Comparison of ENCODE assay signal across 15 mouse cellular contexts in the genomic region with DNA sequence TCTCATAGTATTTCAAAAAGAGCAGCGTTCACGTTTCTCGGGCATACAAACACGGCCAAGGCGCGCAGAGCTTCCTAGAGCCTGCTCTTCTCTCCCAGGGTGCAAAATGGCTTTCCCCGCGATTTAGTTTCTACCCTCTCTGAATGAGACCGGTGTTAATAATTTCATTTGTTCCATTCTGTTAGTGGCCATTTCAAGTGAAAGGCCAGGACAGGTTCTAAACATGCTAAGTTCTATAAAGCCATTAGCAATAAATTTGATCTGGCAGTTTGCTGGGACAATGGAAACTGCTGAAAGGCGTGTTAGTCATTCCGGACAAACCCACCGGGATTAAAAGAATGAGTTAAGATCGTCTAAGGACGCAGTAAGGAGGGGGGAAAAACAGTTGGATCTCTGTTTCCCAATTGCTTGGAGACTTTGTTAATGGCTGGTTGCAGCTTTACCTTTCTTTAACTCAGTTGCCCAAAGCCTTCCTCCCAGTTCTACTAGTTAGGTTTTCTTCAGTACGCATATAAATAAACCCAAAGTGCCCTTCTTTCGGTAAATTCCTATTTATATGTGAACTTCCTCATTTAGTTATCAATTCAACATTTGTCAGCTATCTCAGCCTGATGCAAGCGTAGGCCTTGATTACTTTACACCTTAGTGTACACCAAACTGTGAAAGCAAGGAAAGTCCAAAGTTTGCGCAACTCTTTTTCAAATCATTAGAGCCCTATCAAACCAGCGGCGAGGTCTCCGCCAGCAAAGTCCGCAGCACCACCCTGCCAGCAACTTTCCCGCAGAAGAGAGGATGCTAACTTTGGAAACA. TPM values are rescaled to one million over a fixed set of nuclear protein-coding genes. Genes with fewer than 3 reads are reported as not detected.
DNase-seq lines count a peak whose midpoint lies in the region; ATAC-seq and TF ChIP-seq lines count a peak whose summit lies in the region.
"Had no signal": no experiment of that assay in that cellular context is flagged by ENCODE, and none has a peak within 500 bp of the region (broad histone marks: within the 10 kb centered on the region; RNA-seq: fewer than 3 reads in every experiment).

No protein-coding gene starts in this region.

- DNase-seq in left cerebral cortex, adult 2 months (ENCODE audit: extremely low spot score in 1 of 2, low spot score in 2 of 2): no peak
- DNase-seq in left cerebral cortex, postnatal 4 days: no peak
- no peak for DNase-seq in testis, postnatal 14 days (ENCODE audit: low spot score)
- DNase-seq in right cerebral cortex, adult 2 months (ENCODE audit: low spot score in 2 of 2): no peak
- DNase-seq in right cerebral cortex, postnatal 14 days: no peak
- no peak for DNase-seq in liver, embryonic 11.5 days (ENCODE audit: low spot score)
- DNase-seq: kidney, postnatal 36 days; lung, postnatal 14 days; right cerebral cortex, postnatal 4 days had no signal

- no peaks in the 10 kb centered on the region for H3K9me3 ChIP-seq in hindbrain, embryonic 12.5 days (replicated peaks)
- H3K9me3 ChIP-seq in midbrain, embryonic 12.5 days: no peaks in the 10 kb centered on the region
- H3K9me3 ChIP-seq in liver, embryonic 11.5 days (ENCODE audit: control insufficient read depth, low read length): no peaks in the 10 kb centered on the region
- H3K9me3 ChIP-seq: heart, embryonic 10.5 days had no signal

- H3K36me3 ChIP-seq in hindbrain, embryonic 12.5 days: no peaks in the 10 kb centered on the region
- H3K36me3 ChIP-seq in midbrain, embryonic 12.5 days: no peaks in the 10 kb centered on the region
- H3K36me3 ChIP-seq in liver, embryonic 11.5 days (ENCODE audit: control insufficient read depth, insufficient read depth, low read length): no peaks in the 10 kb centered on the region
- H3K36me3 ChIP-seq: heart, embryonic 10.5 days had no signal

- intact Hi-C loops in left cerebral cortex, adult 2 months (cut with DNase I): loop anchor here (2.0 kb wide), 1 partner anchor 40 kb away; no protein-coding TSS in a partner anchor
- intact Hi-C loops in left cerebral cortex, postnatal 4 days (cut with DNase I): no loop called here

- no peak for ATAC-seq in hindbrain, embryonic 12.5 days (ENCODE audit: low FRiP score)
- no peak for ATAC-seq in midbrain, embryonic 12.5 days (ENCODE audit: low FRiP score, low read depth)
- no peak for ATAC-seq in liver, embryonic 11.5 days (replicated peaks; ENCODE audit: low FRiP score)

- peak overlapping the region; percentile 13; the same call in 1 of the 2 replicates for H3K9ac ChIP-seq in hindbrain, embryonic 12.5 days
- H3K9ac ChIP-seq in midbrain, embryonic 12.5 days (replicated peaks): no peak overlapping the region
- no peak overlapping the region for H3K9ac ChIP-seq in liver, embryonic 11.5 days (ENCODE audit: low read depth, low read length)

- H3K4me1 ChIP-seq in hindbrain, embryonic 12.5 days: peaks cover 17% of the 10 kb centered on the region
- peaks cover 21% of the 10 kb centered on the region for H3K4me1 ChIP-seq in midbrain, embryonic 12.5 days
- H3K4me1 ChIP-seq in liver, embryonic 11.5 days (replicated peaks; ENCODE audit: control insufficient read depth, insufficient read depth, low read length): no peaks in the 10 kb centered on the region

- peak overlapping the region; percentile 22; the same call in 1 of the 2 replicates for H3K4me2 ChIP-seq in hindbrain, embryonic 12.5 days (replicated peaks)
- H3K4me2 ChIP-seq in midbrain, embryonic 12.5 days (replicated peaks): 0 out of 2 replicates have a peak overlapping the region, but pooled peaks have one; percentile 54
- no peak overlapping the region for H3K4me2 ChIP-seq in liver, embryonic 11.5 days

- 1% methylated on average over 23 of the region's 23 CpGs for WGBS in hindbrain, embryonic 12.5 days
- WGBS in midbrain, embryonic 12.5 days: under 1% methylated on average over 23 of the region's 23 CpGs
- WGBS in liver, embryonic 11.5 days: 7% methylated on average over 23 of the region's 23 CpGs

- H3K27me3 ChIP-seq in hindbrain, embryonic 12.5 days: peaks cover 91% of the 10 kb centered on the region
- H3K27me3 ChIP-seq in midbrain, embryonic 12.5 days: peaks cover 87% of the 10 kb centered on the region
- peaks cover 48% of the 10 kb centered on the region for H3K27me3 ChIP-seq in liver, embryonic 11.5 days (replicated peaks; ENCODE audit: control insufficient read depth, insufficient read depth, low read length)

- H3K4me3 ChIP-seq in left cerebral cortex, adult 2 months: peak overlapping the region; percentile 16
- H3K4me3 ChIP-seq in hindbrain, embryonic 12.5 days: peak overlapping the region; percentile 41
- peak overlapping the region; percentile 39; the same call in 1 of the 2 replicates for H3K4me3 ChIP-seq in midbrain, embryonic 12.5 days
- H3K4me3 ChIP-seq in liver, embryonic 11.5 days (ENCODE audit: low read depth, low read length): no peak overlapping the region

- peak overlapping the region; percentile 57; the same call in 1 of the 2 replicates for H3K27ac ChIP-seq in left cerebral cortex, adult 2 months
- no peak overlapping the region for H3K27ac ChIP-seq in hindbrain, embryonic 12.5 days
- H3K27ac ChIP-seq in midbrain, embryonic 12.5 days (replicated peaks): no peak overlapping the region
- no peak overlapping the region for H3K27ac ChIP-seq in liver, embryonic 11.5 days (ENCODE audit: low read depth, low read length)
- H3K27ac ChIP-seq: heart, embryonic 10.5 days had no signal

- no peak for TF ChIP-seq CTCF in left cerebral cortex, adult 2 months (IDR thresholded peaks at IDR 0.05)

RNA-seq across cellular contexts. Expression of a gene that starts 2.7 kb away (rescaled TPM):
- total RNA-seq in left cerebral cortex, adult 2 months (2021): 10 to 100 TPM; 25.3 to 27.6 TPM
- 1 to 10 TPM; 6.6 to 6.8 TPM for total RNA-seq in left cerebral cortex, postnatal 4 days (2021)
- polyA plus RNA-seq in hindbrain, embryonic 12.5 days (2016; fragmentation: Nextera tagmentation; extraction: Ambion mirVana): 1.8 and 3.7 TPM in 2 replicates
- polyA plus RNA-seq in midbrain, embryonic 12.5 days (2016; fragmentation: Nextera tagmentation; extraction: Ambion mirVana): 1.1 and 4.0 TPM in 2 replicates
- polyA plus RNA-seq in liver, embryonic 11.5 days (2014; fragmentation: Nextera tagmentation; extraction: Ambion mirVana): not detected in 2 replicates
- total RNA-seq: adrenal gland, adult 2 months; common myeloid progenitor, adult 5-6 weeks; liver, adult 2 months had no signal
- polyA plus RNA-seq: heart, embryonic 10.5 days; liver, adult 2 months had no signal
